8 mouse cellular contexts compared by ENCODE assay signal in the genomic region with DNA sequence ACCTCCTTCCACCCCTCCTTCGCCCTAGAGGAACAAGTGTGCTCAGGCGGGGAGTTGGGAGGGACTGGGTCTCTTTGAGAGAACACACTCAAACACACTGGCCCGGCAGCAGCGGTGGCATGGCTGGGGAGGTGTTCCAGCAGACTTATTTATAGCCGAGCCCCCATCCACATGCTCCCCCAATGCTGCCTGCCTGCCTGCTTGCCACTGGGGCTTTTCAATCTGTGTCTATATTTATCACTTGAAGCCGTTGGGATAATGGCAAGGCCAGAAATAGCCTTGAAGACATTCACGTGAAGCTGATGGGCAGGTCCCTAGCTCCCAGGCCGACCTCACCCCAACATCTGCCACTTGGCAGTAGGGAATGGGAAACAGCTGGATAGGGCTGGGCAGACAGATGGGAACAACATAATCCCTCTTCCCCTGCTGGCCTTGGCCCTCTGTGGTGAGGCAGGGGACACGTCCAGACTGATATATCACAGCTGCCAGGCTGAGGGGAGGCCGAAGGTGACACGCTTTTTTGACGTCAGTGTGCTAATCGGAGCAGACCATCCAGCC. TPM values are rescaled to one million over a fixed set of nuclear protein-coding genes. Genes with fewer than 3 reads are reported as not detected.
A peak's percentile ranks its signal among the peaks of the same experiment; 100 is the strongest.
DNase-seq lines count a peak whose midpoint lies in the region; ATAC-seq lines count a peak whose summit lies in the region.

No protein-coding gene starts in this region.

- no peak for ATAC-seq in megakaryocyte, adult 5-6 weeks (ENCODE audit: poor library complexity, severe bottlenecking)
- ATAC-seq in neural tube, embryonic 13.5 days (ENCODE audit: low read depth) = no peak

- H3K4me1 ChIP-seq in megakaryocyte, embryonic 14.5 days = peaks cover 78% of the 10 kb centered on the region
- H3K4me1 ChIP-seq in neural tube, embryonic 13.5 days (replicated peaks) = peaks cover 64% of the 10 kb centered on the region

- WGBS in neural tube, embryonic 13.5 days = 34% methylated on average over 13 of the region's 13 CpGs

- H3K9ac ChIP-seq in neural tube, embryonic 13.5 days = peak overlapping the region; percentile 6; the same call in 1 of the 2 replicates

- H3K9me3 ChIP-seq in megakaryocyte, embryonic 14.5 days = no peaks in the 10 kb centered on the region
- H3K9me3 ChIP-seq in neural tube, embryonic 13.5 days = no peaks in the 10 kb centered on the region

- H3K4me3 ChIP-seq in megakaryocyte, embryonic 14.5 days (replicated peaks) = peak overlapping the region; percentile 33
- H3K4me3 ChIP-seq in neural tube, embryonic 13.5 days = no peak overlapping the region

- no peak overlapping the region for H3K4me2 ChIP-seq in neural tube, embryonic 13.5 days

- H3K27me3 ChIP-seq in megakaryocyte, embryonic 14.5 days (replicated peaks) = peaks cover 2% of the 10 kb centered on the region
- H3K27me3 ChIP-seq in neural tube, embryonic 13.5 days = no peaks in the 10 kb centered on the region

- H3K36me3 ChIP-seq in megakaryocyte, embryonic 14.5 days (replicated peaks; ENCODE audit: low read length) = peaks cover 88% of the 10 kb centered on the region
- no peaks in the 10 kb centered on the region for H3K36me3 ChIP-seq in neural tube, embryonic 13.5 days

- DNase-seq in heart, adult 8-10 months (ENCODE audit: low spot score) = peak; percentile 82
- DNase-seq in kidney, postnatal 14 days = peak; percentile 57
- DNase-seq in spleen, adult 18-20 months = no peak
- no peak for DNase-seq in cerebellum, adult 11-12 months
- DNase-seq in frontal cortex, postnatal 36 days (ENCODE audit: low spot score in 2 of 2) = no peak

- peak overlapping the region; percentile 35 for H3K27ac ChIP-seq in neural tube, embryonic 13.5 days (replicated peaks)

RNA-seq across cellular contexts. Expression of a gene that starts 43.0 kb away (rescaled TPM):
- polyA plus RNA-seq in megakaryocyte, embryonic 14.5 days (2012; ENCODE audit: insufficient read depth, low replicate concordance) = 30.1 and 45.3 TPM in 2 replicates
- total RNA-seq in megakaryocyte, adult 5-6 weeks (2015) = 3.3 and 3.5 TPM in 2 replicates
- 1.2 and 7.6 TPM in 2 replicates for total RNA-seq in megakaryocyte, adult 5-6 weeks (2017)
- total RNA-seq in heart, adult 8-10 months (2022) = 10 to 100 TPM; 39.8 to 52.2 (median 44.5) TPM
- polyA plus RNA-seq in neural tube, embryonic 13.5 days (2015; fragmentation: Nextera tagmentation; extraction: Ambion mirVana) = 7.9 and 8.4 TPM in 2 replicates

Comparison
In these comparisons a context has a peak if more than half of its experiments do, and no peak if none do; other contexts are left out.
1. DNase-seq: peak in heart, adult 8-10 months (single experiment) and kidney, postnatal 14 days (single experiment); none in spleen, adult 18-20 months (0 of 2), cerebellum, adult 11-12 months (single experiment) and frontal cortex, postnatal 36 days (0 of 2).
2. RNA of a gene that starts 43.0 kb away (total RNA-seq): 39.8 to 52.2 TPM in heart, adult 8-10 months; 1.2 to 7.6 TPM in megakaryocyte, adult 5-6 weeks; every median in the first group is over 4 times any median in the second.